Comparison of ENCODE assay signal across 16 mouse cellular contexts in the genomic region with DNA sequence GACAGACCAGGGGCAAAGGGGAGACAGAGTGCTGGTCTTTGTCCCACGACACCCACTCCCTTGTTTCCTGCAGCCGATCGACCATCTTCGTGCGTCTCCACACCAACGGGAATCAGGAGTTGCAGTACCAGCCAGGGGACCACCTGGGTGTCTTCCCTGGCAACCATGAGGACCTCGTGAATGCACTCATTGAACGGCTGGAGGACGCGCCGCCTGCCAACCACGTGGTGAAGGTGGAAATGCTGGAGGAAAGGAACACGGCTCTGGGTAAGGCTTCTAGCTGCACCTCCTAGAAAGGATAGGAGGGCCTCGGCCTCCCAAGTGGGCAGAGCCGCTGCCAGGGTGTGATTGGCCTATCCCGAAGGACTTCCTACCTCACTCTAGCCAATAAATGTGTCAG.
"Had no signal": no experiment of that assay in that cellular context is flagged by ENCODE, and none has a peak within 500 bp of the region (broad histone marks: within the 10 kb centered on the region; RNA-seq: fewer than 3 reads in every experiment).

No protein-coding gene starts in this region.

- H3K27ac ChIP-seq: kidney, embryonic 15.5 days; left cerebral cortex, adult 2 months; limb, embryonic 13.5 days; liver, embryonic 12.5 days; liver, embryonic 15.5 days; lung, embryonic 15.5 days had no signal

- H3K4me3 ChIP-seq: kidney, embryonic 15.5 days; left cerebral cortex, adult 2 months; limb, embryonic 13.5 days; liver, embryonic 12.5 days; liver, embryonic 15.5 days; lung, embryonic 15.5 days had no signal

- H3K27me3 ChIP-seq: liver, embryonic 15.5 days had no signal

- H3K4me1 ChIP-seq: liver, embryonic 12.5 days; lung, embryonic 15.5 days had no signal

- DNase-seq: kidney, postnatal 10 days; kidney, postnatal 36 days; layer of hippocampus, postnatal 36 days; liver; lung, adult 18-20 months; lung, postnatal 10 days; lung, postnatal 36 days; midbrain, embryonic 14.5 days; thymus, adult 18-20 months; thymus, postnatal 36 days had no signal

- ATAC-seq: liver, embryonic 12.5 days had no signal
